Mouse (Mus musculus): Measurements from ENCODE around the gene Gm42906.

The Gm42906 gene

DNA sequence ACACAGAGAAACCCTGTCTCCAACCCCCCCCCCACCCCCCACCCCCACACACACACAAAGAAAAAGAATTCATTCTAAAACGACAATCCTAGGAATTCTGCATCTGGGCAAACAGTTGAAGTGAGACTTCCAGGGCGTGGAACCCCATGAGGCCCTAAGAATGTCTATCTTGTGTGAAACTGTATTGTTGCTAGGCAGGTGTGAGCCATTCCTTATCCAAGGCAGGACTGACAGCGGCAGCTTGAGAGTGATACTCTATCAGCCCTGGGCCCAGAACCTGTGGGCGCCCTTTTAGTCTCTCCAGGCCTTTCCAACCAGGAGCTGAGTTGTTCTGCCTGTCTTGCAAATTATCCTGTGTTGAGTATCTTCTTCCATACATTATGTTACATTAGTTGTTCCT is 129.6 kb downstream of the Gm42906 start:
- DNase-seq (ENCODE audit: low spot score) = no peak

DNA sequence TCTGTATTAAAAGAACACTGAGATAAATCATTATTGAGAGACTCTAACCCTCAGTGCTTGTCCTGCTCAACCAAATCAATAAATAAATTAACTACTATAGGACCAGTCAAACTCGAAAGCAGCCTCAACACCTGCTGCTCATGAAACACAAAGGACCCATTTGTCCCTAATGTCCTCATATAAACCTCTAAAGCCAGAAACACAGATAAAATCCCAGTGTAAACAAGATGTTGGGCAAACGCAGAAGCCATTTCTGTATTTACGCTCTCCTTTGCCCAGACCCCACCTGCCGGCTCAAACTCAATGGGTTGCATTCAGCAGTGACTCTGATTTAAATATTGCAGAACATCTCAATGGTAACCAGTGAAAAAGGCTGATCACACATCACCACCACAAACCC is 131.7 kb downstream of the Gm42906 start:
- DNase-seq (ENCODE audit: low spot score) = no peak

DNA sequence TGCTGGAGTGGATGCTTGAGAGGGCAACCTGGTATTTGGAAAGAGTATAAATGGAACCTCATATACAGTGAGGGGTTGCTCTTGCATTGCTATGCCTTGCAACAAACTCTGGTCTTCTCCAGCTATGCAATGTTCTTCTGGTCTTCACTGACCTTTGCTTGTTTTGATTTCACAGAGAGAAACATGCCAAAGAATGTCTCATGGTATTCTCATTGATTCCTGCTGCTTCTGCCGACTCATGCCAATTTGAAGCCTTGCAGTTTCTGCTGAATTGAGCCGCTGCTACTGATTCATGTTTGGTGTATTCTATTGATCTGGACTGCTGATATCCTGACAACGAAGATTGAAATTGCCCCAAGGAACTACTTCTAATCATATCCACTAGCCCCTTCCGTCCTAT is 134.4 kb downstream of the Gm42906 start:
- DNase-seq (ENCODE audit: low spot score) = no peak

DNA sequence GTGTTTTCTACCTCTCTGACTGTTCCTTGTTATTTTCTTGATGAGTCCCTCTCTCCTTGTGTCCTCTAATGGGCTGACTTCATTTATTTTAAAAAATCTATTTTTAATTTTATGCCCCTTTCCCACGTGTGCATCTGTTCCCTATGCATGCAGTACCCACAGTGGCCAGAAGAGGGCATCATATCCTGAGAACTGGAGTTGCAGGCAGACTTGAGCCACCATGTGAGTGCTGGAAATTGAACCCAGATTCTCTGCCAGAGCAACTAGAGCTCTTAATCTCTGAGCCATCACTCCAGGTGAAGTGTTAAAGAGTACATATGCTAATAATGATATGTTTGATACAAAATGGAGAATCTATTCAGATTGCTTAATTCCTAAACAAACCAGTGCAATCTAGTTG is 135.7 kb downstream of the Gm42906 start:
- DNase-seq (ENCODE audit: low spot score) = no peak

DNA sequence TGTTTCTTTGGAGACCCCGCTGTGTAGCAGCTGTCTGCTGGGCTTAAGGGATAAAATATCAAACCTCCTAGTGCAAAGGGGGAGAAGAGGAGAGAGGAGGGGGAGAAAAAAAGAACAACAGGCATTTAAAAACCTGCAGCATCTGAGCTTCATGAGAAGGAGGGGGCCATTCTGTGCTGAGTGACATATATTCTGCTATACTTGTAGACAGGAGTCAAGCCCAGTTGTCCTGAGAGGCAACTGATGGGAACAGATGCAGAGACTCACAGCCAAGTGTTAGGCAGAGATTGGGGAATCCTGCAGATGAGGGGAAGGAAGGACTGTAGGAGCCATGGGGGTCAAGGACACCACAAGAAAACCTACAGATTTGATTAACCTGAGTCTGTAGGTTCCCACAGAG is 141.6 kb downstream of the Gm42906 start:
- no peak for DNase-seq (ENCODE audit: low spot score)

DNA sequence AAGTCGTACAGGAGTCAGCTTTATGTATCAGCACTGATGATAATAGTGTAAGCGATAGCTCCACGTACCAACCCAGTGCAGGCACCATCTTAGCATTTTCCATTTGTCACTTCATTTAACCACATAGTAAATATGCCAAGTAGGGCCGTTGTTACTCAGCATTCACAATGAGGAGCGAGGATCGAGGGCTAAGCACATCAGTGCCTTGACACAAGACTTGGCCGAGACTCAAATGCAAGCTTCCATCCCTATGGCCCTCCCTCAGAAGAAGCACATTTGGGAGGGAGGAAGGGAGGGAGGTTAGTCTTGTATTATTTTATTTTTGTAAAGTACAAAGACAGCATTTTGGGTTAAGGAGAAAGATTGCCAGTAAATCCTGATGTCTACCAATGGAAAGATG is 148.4 kb downstream of the Gm42906 start:
- DNase-seq (ENCODE audit: low spot score) = no peak

DNA sequence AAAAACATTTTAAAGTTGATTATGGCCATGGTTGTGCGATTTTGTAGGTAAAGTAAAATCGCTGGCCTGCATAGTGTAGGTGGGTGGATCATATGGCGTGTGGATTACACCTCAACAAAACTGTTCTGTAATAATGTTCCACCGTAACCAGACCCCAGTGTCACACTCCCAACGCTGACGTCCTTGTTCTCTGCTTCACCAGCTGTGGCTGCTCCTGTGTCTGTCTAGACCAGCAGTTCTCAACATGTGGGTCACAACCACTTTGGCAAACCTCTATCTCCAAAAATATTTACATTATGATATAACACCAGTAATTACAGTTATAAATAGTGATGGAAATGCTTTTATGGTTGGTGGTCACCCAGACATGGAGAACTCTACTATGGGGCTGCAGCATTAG is 150.0 kb downstream of the Gm42906 start:
- DNase-seq (ENCODE audit: low spot score) = no peak

DNA sequence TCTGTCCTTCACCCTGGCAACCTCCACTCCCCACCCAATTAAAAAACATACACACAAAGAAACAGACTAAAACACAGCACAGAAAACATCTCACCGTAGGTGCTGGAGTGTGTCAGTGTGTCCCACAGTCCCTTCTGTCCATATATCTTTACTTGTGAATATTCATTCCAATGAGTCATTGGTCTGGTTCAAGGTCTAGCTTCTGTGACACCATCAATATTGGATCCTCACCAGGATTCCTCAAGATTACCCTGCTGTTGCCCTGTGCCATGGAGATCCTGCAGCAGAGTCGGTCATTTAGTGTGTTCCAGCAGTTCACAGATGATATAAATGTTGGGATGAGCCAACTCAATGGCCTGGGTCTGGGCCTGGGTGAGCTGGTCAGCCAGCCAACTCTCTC is 152.0 kb downstream of the Gm42906 start:
- DNase-seq (ENCODE audit: low spot score) = no peak

DNA sequence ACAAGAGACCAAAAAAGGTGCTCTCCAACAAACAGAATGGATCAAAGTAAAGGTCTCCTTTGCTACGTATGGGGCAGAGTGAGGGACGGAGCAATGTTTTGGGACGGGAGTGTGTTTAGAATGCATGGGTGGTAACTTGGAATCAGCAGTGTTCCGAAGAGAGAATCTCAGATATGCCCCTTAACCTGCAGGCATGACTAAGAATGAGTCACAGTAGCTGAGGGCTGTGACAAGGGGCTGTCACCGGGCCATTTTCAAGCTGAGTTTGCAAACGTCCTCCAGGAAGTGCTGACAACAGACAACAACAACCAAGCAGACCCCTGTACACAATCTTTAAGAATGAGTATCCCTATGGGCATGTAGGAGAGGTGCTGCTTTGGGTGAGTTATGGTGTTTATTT is 153.7 kb downstream of the Gm42906 start:
- no peak for DNase-seq (ENCODE audit: low spot score)

DNA sequence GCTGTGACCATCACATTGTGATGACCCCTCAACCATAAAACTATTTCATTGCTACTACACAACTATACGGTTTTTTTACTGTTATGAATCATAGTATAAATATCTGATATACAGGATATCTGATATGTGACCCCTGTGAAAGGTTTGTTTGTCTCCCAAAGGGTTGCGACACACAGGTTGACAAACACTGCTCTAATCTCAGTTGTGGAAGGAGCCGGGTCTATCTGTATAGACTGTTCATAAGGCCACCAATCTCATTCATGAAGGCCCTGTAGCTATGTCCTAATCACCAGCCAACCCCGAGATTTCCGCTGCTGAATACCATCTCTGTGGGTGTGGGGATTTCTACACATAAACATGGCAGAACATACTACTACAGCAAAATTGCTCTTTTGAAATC is 157.1 kb downstream of the Gm42906 start:
- no peak for DNase-seq (ENCODE audit: low spot score)

DNA sequence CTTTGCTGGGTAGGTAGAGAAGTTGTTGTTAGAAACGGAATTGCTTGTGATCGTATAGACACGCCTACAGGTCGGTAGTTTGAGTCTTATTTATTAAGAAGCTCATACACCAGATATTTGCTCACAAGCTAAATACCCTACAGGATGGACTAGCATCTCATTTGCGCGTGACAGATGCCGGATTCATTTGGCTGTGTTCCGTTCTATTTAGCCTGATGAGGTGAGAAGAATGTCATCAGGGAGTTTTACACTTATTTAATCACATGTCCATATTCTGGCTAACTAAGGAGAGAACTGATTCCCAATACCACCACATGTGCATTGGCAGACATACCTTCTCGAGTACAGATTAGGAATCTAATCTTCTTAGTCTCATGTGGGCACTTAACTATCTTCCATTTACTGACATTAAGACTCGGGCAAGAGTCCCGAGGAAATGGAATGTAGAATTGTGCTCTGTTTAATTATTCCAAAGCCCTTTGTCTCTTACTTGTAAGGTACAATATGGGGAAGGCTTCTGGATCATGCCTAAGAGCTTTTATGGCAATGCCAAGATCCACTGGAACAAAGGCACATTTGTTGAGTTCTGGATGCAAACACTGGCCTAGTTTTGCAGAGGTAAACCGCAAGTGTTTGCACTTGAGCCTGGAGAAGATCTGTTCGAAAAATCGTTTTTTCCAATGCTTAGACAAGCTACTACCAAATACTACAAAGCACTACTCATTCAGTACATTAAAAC is 160.9 kb downstream of the Gm42906 start:
- DNase-seq (ENCODE audit: low spot score) = no peak

DNA sequence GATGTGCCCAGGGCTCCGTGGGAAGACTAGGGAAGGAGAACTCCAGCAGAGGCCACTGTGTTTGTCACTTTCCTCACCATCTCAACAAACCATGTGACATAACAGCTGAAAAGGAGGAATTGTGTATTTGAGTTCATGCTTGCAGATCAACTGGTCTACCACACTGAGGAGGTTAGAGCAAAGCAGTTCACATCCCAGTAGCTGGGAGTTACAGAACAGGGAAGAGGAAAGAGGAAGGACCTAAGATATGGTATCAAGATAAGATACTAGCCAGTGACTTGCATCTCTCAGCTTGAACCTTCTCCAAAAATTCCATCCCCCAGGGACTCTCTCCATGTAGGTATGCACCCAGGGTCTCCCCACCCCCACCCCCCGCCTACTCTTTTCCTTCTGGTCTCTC is 166.4 kb downstream of the Gm42906 start:
- no peak for DNase-seq (ENCODE audit: low spot score)

DNA sequence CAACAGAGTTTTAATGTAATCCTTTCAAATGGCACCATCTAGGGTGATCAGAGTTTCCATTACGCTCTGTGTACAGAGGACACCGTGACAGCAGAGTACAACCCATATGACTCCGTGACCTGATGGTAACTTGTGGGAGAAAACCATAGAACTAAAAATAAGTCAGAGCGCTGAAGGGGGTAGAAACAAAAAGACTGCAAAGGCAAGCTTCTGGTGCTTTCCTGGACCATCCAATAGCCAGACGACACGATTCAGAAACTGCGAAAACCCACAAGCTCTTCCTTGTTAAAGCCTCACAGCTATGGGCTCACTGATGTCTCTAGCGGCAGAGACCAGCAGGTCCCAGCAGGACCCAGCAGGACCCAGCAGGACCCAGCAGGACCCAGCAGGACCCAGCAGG is 175.8 kb downstream of the Gm42906 start:
- DNase-seq (ENCODE audit: low spot score) = no peak

DNA sequence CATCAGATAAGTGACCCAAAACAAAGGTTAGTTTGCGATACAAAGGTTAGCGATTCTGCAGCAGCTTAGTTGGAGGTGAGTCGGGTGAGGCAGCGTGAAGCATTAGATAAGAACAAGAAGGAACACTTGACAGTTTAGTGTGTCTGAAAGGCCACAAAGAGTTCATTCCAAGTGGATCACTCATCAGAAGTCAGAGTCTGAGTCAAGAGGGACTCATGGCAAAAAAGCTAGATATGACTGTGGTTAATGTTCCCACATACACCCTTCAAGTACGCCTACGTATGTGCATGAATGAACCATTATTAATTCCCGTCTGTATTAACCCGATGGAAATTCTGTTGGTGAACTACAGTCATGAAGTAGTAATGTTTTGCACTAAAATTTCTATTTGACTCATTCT is 176.3 kb downstream of the Gm42906 start:
- no peak for DNase-seq (ENCODE audit: low spot score)

DNA sequence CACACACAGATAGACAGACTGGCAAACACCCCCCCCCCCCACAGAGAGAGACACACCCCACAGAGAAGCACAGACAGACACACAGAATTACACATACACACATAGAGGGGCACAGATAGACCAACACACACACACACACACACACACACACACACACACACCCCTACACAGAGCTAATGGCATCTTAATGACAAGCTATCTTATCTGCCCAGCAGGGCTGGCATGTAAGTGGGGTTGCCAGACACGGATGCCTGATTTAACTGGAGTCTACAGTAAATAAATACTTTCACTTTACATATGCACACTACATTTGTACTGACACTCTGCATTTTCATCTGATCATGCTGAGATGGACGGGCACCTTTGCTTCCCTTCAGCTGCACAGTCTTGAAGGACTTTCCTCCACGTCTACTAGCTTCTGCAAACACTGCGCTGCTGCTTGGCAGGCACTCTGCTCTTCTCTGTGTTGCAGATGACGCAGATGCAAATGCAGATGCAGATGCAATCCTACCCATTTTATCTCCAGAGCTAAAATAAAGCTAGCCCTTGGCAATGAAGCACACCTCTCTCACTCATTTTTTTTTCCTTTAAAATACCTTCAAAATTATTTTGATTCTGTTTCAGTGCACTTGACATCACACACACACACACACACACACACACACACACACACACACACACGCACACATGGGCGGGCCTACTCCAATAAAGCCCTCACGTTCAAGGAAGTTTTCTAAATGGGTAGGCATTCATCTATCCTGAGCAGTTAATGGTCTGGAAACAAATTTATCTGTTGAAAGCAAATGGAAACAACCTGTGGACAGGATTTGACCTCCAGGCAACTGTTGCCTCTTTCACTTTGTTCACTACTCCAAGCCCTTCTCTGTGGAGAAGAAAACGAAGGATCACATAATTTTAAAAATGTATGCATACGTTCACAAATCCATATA is 179.0 kb downstream of the Gm42906 start:
- DNase-seq (ENCODE audit: low spot score) = no peak

DNA sequence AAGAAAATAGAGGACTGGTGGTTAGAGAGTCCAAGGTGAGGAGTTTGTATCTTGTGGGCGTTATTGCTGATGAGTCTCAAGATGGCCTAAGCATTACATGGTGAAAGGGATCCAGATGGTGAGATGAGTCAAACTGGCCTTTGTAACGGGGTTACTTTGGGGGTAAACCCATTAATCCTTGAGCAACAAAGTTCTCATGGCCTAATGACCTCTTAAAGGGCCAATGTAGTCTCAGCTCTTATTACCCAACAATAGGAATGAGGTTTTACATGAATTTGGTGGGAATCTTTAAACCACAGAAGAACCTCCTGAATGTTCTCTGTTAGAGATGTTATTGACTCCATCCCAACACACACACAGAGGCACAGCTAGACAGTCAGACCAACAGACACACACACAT is 179.9 kb downstream of the Gm42906 start:
- no peak for DNase-seq (ENCODE audit: low spot score)

DNA sequence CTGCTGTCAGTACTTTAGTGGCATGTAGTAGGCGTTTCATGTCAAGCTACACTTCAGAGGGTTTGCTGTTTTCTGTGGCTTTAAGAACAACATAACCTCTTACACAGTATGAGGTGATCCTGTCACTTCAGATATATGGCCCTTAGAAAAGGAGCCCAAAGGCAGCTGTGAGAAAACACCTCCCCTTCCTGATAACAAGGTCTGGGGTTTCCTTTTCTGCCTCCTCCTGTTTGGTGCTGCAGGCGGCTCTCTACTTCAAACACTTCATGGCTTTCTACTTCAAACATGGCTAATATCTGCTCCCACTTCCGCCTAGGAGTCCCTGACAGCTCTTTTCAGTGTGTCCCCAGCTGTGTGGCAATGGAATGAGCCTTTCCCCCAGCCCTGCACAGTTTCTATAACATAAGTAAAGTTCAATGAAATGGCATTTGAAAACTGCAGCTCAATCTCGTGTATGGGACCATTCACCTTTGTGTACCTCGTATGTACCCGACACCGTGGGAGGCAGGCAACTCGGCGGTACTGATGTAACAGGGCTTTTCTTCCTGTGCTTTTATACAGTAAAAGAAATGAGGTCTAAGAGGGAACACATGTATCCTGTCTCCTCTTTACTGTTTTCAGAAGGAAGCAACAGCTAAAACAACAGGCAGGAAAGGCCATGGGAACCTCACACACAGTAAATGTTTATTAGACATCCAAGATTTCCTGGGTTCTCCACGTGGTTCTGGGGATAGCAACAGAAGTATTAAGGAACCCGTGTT is 180.7 kb downstream of the Gm42906 start:
- DNase-seq (ENCODE audit: low spot score) = no peak

DNA sequence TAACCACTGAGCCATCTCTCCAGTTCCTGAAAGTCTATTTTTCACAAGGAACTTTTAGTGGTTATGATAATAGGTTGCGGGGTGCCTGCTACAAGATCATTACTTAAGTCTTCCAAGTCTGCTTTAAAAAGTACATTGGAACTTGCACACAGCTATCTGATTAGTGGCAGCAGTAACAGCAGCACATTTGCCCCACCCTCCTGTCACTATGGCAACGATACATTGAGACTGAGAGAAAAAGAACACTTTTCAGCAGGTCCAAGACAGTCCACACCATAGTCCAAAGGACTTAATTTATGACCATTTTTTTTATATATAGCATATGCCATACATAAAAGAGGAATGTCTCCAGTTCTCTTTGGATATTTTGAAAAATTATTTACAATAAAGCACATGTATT is 181.7 kb downstream of the Gm42906 start:
- no peak for DNase-seq (ENCODE audit: low spot score)

DNA sequence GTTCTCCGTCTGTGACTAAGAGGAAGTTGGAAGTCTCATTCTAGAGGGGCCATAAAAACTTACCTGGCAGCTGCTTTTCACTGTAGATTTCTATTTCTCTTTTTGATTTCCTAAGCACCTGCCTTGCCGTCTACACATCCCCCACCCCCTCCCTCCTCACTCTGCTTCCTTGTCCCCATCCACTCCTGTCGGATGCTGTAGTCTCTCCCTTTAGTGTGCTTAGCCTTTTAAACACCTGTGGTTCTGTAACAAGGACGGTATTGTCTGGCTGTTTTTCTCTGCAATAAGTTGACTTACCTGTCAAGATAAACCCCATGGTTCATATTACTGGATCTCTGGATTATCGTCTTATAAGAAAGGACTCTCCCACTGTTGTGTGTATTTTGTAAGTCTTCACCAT is 182.4 kb downstream of the Gm42906 start:
- DNase-seq (ENCODE audit: low spot score) = no peak

DNA sequence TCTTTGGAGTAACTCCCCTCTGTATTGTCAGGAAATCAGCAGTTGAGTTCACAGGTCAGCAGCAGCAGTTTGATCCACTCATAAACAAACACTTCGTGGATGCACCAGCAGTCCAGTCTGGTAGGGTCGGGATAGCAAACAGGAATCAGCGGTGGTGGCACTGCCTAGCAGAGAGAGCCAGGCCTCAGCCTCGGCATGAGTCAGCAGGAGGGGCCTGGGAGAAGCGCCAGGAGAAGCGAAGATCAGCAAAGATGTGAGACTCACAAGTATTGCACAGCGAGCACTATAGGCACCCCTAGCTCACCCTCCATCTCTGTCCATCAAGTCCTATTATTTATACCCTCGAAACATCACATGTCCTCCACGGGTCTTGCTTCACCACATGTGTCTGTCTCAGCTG is 189.2 kb downstream of the Gm42906 start:
- no peak for DNase-seq (ENCODE audit: low spot score)

DNA sequence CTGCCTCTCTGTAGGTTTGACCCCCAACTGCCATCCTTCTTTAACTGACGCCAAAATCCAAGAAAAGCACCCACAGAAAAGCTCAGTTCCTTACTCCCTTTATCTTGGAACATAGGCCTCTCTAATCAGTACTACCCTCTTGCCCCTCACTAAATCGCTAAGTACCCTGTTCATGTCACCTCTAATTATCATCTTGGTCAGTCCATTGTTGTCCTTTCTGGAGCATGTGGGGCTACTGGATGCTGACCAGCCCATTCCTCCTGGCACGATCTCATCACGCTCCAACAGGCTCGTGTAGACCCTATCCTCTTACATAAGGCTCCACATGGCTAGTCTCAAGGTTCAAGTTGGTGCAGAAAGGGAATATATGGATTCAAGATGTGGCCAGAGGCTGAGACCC is 191.6 kb downstream of the Gm42906 start:
- no peak for DNase-seq (ENCODE audit: low spot score)

DNA sequence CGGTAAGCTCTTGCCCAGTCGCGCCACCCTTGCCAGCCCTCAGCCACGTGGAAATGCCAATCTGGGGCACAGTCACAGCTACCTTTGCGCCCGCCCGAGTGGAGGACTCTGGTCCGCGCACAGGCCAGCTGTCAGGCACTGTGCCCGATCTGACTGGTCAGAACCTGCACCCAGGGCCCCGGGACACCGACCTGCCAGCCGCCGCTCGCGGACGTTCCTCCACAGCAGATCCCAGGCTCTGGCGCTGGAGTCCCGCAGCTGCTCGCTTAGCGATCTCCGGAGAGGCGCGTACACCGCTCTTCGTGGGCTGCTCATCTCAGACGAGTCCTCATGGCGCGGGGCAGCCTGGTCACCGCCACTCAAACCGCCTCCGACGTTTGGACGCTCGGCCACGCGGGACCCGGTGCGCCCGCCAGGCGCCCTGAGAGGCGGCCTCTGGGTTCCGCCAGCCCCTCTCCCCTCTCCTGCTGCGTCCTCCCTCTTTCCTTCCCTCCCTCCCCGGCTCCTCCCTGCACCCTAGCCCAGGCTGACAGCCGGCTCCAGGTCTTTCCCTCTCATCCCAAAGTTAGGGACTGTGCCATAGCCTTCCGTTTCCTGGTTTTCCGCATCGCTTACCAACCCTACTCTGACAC is 194.4 kb downstream of the Gm42906 start, which contains the start of gene Stard13:
TSS of gene Stard13 (minus strand) at position 437 of the 632 bp plus-strand sequence.
- DNase-seq (ENCODE audit: low spot score) = no peak
